Mouse (Mus musculus) hindbrain, postnatal 0 days (tissue): ENCODE data around the gene Rcn1. TPM values are rescaled to one million over a fixed set of nuclear protein-coding genes. Genes with fewer than 3 reads are reported as not detected.

Experiments
- ATAC-seq: fragments of 200-750 bp; cut with Nextera tagmentation; 2 replicates; pipeline ENCODE4 v1.8.0; 2017; ENCODE audit warnings: mild to moderate bottlenecking, moderate TSS enrichment, moderate library complexity
- DNase-seq: peaks from one replicate; pipeline ENCODE4 v3.0.0-alpha.2; 2015; ENCODE audit warnings: low spot score
- H3K27ac ChIP-seq: fragments of 300-500 bp; sonication (generic); 2 replicates; pipeline ENCODE4 v1.5.1; 2014; ENCODE audit warnings: mild to moderate bottlenecking
- H3K27me3 ChIP-seq: fragments of 300-500 bp; sonication (generic); 2 replicates; pipeline ENCODE4 v1.6.1; 2014; ENCODE audit warnings: low read length, mixed read lengths; ENCODE audit not compliant: insufficient read depth
- H3K36me3 ChIP-seq: fragments of 300-500 bp; sonication (generic); 2 replicates; pipeline ENCODE4 v1.6.1; 2014; ENCODE audit warnings: low read length, mixed read lengths; ENCODE audit not compliant: insufficient read depth
- H3K4me1 ChIP-seq: fragments of 300-500 bp; sonication (generic); 2 replicates; pipeline ENCODE4 v1.6.1; 2014; ENCODE audit warnings: antibody characterized with exemption, low read length, mixed read lengths; ENCODE audit not compliant: insufficient read depth
- H3K4me2 ChIP-seq: fragments of 300-500 bp; sonication (generic); 2 replicates; pipeline ENCODE4 v1.6.1; 2014; ENCODE audit warnings: low read depth, mild to moderate bottlenecking, low read length, moderate library complexity, mixed read lengths
- H3K4me3 ChIP-seq: fragments of 300-500 bp; sonication (generic); 2 replicates; pipeline ENCODE4 v1.5.1; 2014; ENCODE audit warnings: low read length
- H3K9ac ChIP-seq: fragments of 300-500 bp; sonication (generic); replicated peaks from 2 replicates; pipeline ENCODE4 v1.6.1; 2014; ENCODE audit warnings: mild to moderate bottlenecking, low read length, moderate library complexity, mixed read lengths
- H3K9me3 ChIP-seq: fragments of 300-500 bp; sonication (generic); 2 replicates; pipeline ENCODE4 v1.6.1; 2016; ENCODE audit warnings: low read length, mixed read lengths
- CTCF ChIP-seq: IDR thresholded peaks from 2 replicates; pipeline ENCODE4 v1.5.1; 2016; ENCODE audit warnings: antibody characterized with exemption, control low read depth, low read depth
- WGBS: fragments of 180-500 bp; shearing (Covaris S2); extraction: QIAGEN DNeasy Blood & Tissue Kit; methylation state at CpG from one replicate; pipeline ENCODE4 v1.1.7; 2014; 5-methylcytosine and 5-hydroxymethylcytosine counted together
- polyA plus RNA-seq: library from polyadenylated mRNA; unstranded; fragments of >200 nt; fragmentation: Nextera tagmentation; extraction: Ambion mirVana; gene quantifications from 2 replicates; pipeline ENCODE4 v1.2.1, GENCODE M21; 2015
- total RNA-seq: library from RNA; depleted of rRNA; stranded (reverse); fragments of >200 nt; gene quantifications from 2 replicates; pipeline ENCODE4 v1.2.3, GENCODE M21; 2014

The Rcn1 gene
- total and polyA plus RNA-seq, 2 experiments from 2014 or later, result 32.5 to 61.2 TPM

DNA sequence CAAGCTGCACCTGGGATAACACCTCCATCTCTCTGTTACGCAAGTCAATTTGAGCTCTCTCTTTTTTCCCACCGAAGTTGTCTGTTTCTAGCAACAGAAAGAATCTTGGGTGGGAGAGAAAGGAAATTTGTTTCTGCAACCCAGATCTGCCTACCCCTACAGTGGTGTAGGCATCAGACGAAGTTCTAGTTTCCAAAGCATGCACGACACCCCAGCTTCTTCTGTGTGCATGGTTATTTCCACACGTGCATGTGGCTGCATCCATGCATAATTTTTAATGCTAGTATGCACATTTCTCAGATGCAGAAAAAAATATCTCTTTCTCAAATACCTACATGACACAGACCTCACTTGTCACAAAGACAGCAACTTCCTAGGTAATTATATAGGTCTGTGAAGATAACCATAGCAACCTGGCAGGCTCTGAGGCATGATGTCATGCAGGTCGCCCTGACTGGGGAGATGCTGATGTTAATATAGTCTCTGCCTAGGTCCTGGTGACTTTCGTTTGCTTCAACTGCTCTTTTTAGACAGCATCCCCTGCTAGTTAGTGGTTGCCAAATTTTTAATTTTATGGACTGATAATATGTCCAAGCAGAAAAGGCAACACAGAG lies 17.0 kb upstream of the Rcn1 start:
- TF ChIP-seq CTCF, result no peak
- Histone ChIP-seq H3K9me3 (no peaks in the 10 kb centered on the region), H3K27me3 (no peaks in the 10 kb centered on the region), H3K4me3 (no peak overlapping the region), H3K27ac (no peak overlapping the region), H3K36me3 (no peaks in the 10 kb centered on the region), H3K9ac (no peak overlapping the region), H3K4me1 (0 out of 2 replicates have a peak, but pooled peaks cover 10% of the 10 kb centered on the region), H3K4me2 (no peak overlapping the region)
- peak; percentile 72 for ATAC-seq
- 43% methylated on average over 7 of the region's 7 CpGs for WGBS
- DNase-seq, result peak; percentile 59

DNA sequence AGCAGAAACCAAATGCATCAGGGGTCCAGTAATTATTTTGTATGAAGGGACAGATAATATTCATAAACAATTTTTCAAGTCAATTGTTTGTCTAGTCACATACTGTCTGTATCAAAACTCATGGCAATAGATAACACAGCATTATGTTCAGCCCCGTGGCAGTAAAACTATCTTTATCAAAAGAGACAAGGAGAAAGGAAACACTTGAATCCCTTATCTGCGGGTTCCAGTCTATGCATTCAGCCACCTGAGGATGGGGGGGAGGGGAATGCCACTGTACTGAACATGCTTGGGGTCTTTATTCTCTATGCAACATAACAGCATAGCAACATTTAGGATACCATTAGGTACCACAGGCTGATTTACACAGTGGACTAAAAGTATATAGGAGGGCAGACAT lies 15.2 kb upstream of the Rcn1 start:
- 83% methylated on average over 2 of the region's 2 CpGs for WGBS
- DNase-seq (no peak), ATAC-seq (no peak)
- TF ChIP-seq CTCF, result no peak
- no peaks in the 10 kb centered on the region for H3K9me3 ChIP-seq
- 0 out of 2 replicates have a peak, but pooled peaks cover 10% of the 10 kb centered on the region for H3K4me1 ChIP-seq
- no peak overlapping the region for H3K9ac ChIP-seq
- no peak overlapping the region for H3K27ac ChIP-seq
- H3K36me3 ChIP-seq, result no peaks in the 10 kb centered on the region
- H3K4me3 ChIP-seq, result no peak overlapping the region
- H3K4me2 ChIP-seq, result no peak overlapping the region
- no peaks in the 10 kb centered on the region for H3K27me3 ChIP-seq

DNA sequence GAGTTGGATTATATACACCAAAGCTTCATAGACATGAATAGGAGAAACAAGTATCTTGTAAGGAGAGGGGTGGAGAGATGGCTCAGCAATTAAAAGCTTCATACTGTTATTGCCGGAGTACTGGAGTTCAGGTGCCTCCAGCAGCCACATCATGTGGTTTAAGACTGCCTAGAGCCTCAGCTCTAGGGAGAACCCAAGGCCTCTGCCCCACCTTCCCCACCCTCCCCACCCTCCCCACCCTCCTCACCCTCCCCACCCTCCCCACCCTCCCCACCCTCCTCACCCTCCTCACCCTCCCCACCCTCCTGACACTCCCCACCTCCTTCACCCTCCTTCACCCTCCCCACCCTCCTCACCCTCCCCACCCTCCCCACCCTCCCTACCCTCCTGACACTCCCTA lies 10.1 kb upstream of the Rcn1 start:
- no peak overlapping the region for H3K27ac ChIP-seq
- no peaks in the 10 kb centered on the region for H3K36me3 ChIP-seq
- H3K9ac ChIP-seq, result no peak overlapping the region
- H3K9me3 ChIP-seq, result no peaks in the 10 kb centered on the region
- DNase-seq (no peak), ATAC-seq (no peak)
- TF ChIP-seq CTCF, result no peak
- H3K27me3 ChIP-seq, result no peaks in the 10 kb centered on the region
- no peak overlapping the region for H3K4me2 ChIP-seq
- peaks cover 5% of the 10 kb centered on the region; the same call in 1 of the 2 replicates for H3K4me1 ChIP-seq
- WGBS, result 87% methylated on average over 1 of the region's 1 CpGs
- no peak overlapping the region for H3K4me3 ChIP-seq

DNA sequence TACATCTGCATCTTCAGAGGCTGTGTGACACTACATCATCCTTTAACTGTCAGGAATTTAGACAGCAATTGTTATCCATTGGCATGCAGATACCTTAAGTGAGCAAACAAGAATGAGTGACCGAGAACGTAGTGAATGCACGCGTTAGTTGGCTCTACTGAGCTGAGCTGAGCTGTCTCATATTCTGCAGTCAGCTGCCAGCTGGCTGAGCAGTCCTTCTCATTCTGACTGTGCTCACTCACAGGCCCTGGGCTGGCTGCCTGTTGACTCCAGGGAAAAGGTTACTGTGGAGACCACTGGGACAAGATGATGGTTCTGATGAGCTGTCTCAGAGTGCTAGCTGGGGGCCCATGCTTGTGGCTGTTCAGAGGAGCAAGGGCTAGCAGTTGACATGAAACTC lies 9.4 kb upstream of the Rcn1 start:
- 25% methylated on average over 4 of the region's 4 CpGs for WGBS
- Histone ChIP-seq H3K27ac (no peak overlapping the region), H3K4me2 (no peak overlapping the region), H3K9ac (no peak overlapping the region), H3K36me3 (no peaks in the 10 kb centered on the region), H3K9me3 (no peaks in the 10 kb centered on the region), H3K27me3 (no peaks in the 10 kb centered on the region), H3K4me1 (peaks cover 5% of the 10 kb centered on the region; the same call in 1 of the 2 replicates), H3K4me3 (no peak overlapping the region)
- TF ChIP-seq CTCF, result no peak
- DNase-seq (peak; percentile 61), ATAC-seq (peak; percentile 93)

DNA sequence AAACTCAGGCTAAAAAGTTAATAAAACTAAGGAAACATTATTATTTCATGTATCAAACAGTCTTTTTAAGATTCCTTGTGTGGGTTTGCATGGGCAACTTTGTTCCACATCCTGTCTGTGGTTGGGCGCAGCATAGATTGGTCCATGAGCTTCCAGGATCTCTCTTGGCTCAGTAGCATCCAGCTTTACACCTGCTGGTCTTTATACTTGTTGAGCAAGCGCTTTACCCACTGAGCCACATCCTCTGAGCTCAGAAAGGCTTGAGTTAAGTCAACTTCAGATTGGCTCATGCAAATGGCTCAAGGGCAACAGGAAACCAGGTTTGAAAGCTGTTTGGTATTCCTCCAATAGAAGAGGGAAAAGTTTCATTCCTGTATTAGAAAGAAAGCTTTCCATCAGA lies 3.1 kb upstream of the Rcn1 start:
- WGBS, result 82% methylated on average over 2 of the region's 2 CpGs
- H3K27ac ChIP-seq, result no peak overlapping the region
- DNase-seq (no peak), ATAC-seq (no peak)
- no peak overlapping the region for H3K4me3 ChIP-seq
- no peaks in the 10 kb centered on the region for H3K9me3 ChIP-seq
- peaks cover 12% of the 10 kb centered on the region for H3K4me1 ChIP-seq
- H3K9ac ChIP-seq, result no peak overlapping the region
- no peak overlapping the region for H3K4me2 ChIP-seq
- H3K36me3 ChIP-seq, result no peaks in the 10 kb centered on the region
- no peaks in the 10 kb centered on the region for H3K27me3 ChIP-seq
- TF ChIP-seq CTCF, result no peak

DNA sequence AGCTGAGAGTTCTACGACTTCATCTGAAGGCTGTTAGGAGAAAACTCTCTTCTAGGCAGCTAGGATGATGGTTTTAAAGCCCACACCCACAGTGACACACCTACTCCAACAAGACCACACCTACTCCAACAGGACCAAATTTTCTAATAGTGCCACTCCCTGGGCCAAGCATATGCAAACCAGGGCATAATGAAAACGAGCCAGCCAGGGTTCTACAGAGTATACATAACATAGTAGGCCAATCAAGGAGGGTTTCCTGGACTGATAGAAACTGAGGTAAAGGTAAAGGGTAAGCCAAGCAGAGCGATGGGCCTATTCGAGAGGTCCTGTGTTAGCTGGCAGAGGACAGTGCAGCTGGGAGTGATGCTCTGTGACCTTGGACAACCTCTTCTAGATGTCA lies 1.4 kb upstream of the Rcn1 start:
- Histone ChIP-seq H3K9ac (no peak overlapping the region), H3K27ac (no peak overlapping the region), H3K27me3 (no peaks in the 10 kb centered on the region), H3K36me3 (no peaks in the 10 kb centered on the region), H3K9me3 (no peaks in the 10 kb centered on the region), H3K4me1 (peaks cover 14% of the 10 kb centered on the region), H3K4me2 (no peak overlapping the region), H3K4me3 (no peak overlapping the region)
- ATAC-seq, result no peak
- 89% methylated on average over 4 of the region's 4 CpGs for WGBS
- DNase-seq, result no peak
- TF ChIP-seq CTCF, result no peak

DNA sequence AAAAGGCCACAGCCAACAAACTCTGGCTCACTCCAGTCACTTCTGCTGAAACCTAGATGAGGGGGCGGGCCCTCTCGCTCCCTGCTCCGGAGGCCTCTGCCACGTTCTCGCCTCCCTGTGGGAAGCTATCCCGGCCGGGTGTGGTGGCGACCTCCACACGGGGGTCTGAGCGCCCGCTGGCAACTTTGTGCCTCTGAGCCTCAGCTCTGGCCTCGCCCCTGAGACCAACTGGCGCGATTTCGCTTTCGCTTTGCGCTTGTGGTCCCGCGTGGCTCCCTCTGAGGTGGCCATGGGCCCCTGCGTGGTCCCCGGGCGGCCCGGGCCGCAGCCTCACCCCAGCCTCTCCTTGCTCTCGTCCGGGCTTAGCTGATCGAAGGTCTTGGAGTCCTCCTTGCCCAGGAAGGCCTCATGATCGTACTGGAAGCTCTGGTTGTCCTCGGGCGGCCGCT lies 459 bp downstream of the Rcn1 start:
- under 1% methylated on average over 31 of the region's 31 CpGs for WGBS
- peak; percentile 50 for DNase-seq
- H3K27me3 ChIP-seq, result no peaks in the 10 kb centered on the region
- H3K36me3 ChIP-seq, result no peaks in the 10 kb centered on the region
- no peak; the same call in 1 of the 2 replicates for ATAC-seq
- H3K9me3 ChIP-seq, result no peaks in the 10 kb centered on the region
- H3K27ac ChIP-seq, result peak overlapping the region; percentile 77
- no peak for TF ChIP-seq CTCF
- H3K9ac ChIP-seq, result peak overlapping the region; percentile 69
- H3K4me1 ChIP-seq, result peaks cover 14% of the 10 kb centered on the region
- peak overlapping the region; percentile 73 for H3K4me3 ChIP-seq
- H3K4me2 ChIP-seq, result peak overlapping the region; percentile 74
